ENCODE assay signal across 8 mouse cellular contexts in genomic region chr10:111473511-111474371, GRCm38 (mm10). TPM values are rescaled to one million over a fixed set of nuclear protein-coding genes. Genes with fewer than 3 reads are reported as not detected.
DNase-seq lines count a peak whose midpoint lies in the region; ATAC-seq and TF ChIP-seq lines count a peak whose summit lies in the region.

No protein-coding gene starts in this region.

- peak overlapping the region; percentile 66 to 96 (median 92) for H3K4me3 ChIP-seq in CH12.LX (replicated peaks in 1 of 3; ENCODE audit: low read depth in 2 of 3, low read length in 2 of 3, poor library complexity in 1 of 3)
- H3K4me3 ChIP-seq in embryonic facial prominence, embryonic 13.5 days: peak overlapping the region; percentile 97
- H3K4me3 ChIP-seq in heart, embryonic 12.5 days: peak overlapping the region; percentile 97
- peak overlapping the region; percentile 97 for H3K4me3 ChIP-seq in kidney, postnatal 0 days (replicated peaks; ENCODE audit: low read depth, low read length)
- peak overlapping the region; percentile 76 for H3K4me3 ChIP-seq in lung, adult 2 months (replicated peaks; ENCODE audit: extremely low read depth, low read depth, low read length)
- peak overlapping the region; percentile 99 for H3K4me3 ChIP-seq in olfactory bulb, adult 2 months (ENCODE audit: insufficient read depth, low read depth, low read length)

- TF ChIP-seq POLR2A in CH12.LX (IDR thresholded peaks at IDR 0.05; ENCODE audit: low read depth, low read length): 0 out of 2 replicates have a peak, but pooled peaks have one; percentile 30
- no peak for TF ChIP-seq POLR2A in lung, adult 2 months (IDR thresholded peaks at IDR 0.05; ENCODE audit: borderline replicate concordance, extremely low read depth, low read depth, low read length)
- no peak for TF ChIP-seq POLR2A in olfactory bulb, adult 2 months (IDR thresholded peaks at IDR 0.05; ENCODE audit: insufficient read depth, low read depth, low read length)

- under 1% methylated on average over 49 of the region's 58 CpGs for WGBS in embryonic facial prominence, embryonic 13.5 days
- WGBS in heart, embryonic 12.5 days: under 1% methylated on average over 55 of the region's 58 CpGs
- WGBS in kidney, postnatal 0 days: under 1% methylated on average over 47 of the region's 58 CpGs
- WGBS in lung, adult 2 months: under 1% methylated on average over 57 of the region's 58 CpGs
- WGBS in olfactory bulb, adult 2 months: under 1% methylated on average over 57 of the region's 58 CpGs

- H3K9me3 ChIP-seq in CH12.LX (replicated peaks; ENCODE audit: low read length): no peaks in the 10 kb centered on the region
- H3K9me3 ChIP-seq in embryonic facial prominence, embryonic 13.5 days: no peaks in the 10 kb centered on the region
- H3K9me3 ChIP-seq in heart, embryonic 12.5 days (replicated peaks): no peaks in the 10 kb centered on the region
- H3K9me3 ChIP-seq in kidney, postnatal 0 days (replicated peaks; ENCODE audit: low read length): no peaks in the 10 kb centered on the region

- peaks cover 8 to 62% of the 10 kb centered on the region in 2 experiments for H3K4me1 ChIP-seq in CH12.LX (ENCODE audit: control insufficient read depth in 1 of 2, insufficient read depth in 2 of 2)
- peaks cover 3% of the 10 kb centered on the region for H3K4me1 ChIP-seq in embryonic facial prominence, embryonic 13.5 days
- H3K4me1 ChIP-seq in heart, embryonic 12.5 days (replicated peaks): peaks cover 21% of the 10 kb centered on the region
- no peaks in the 10 kb centered on the region for H3K4me1 ChIP-seq in kidney, postnatal 0 days (replicated peaks; ENCODE audit: insufficient read depth, low read length)
- peaks cover 6% of the 10 kb centered on the region for H3K4me1 ChIP-seq in lung, adult 2 months (ENCODE audit: control insufficient read depth, insufficient read depth, low read length)
- H3K4me1 ChIP-seq in olfactory bulb, adult 2 months (ENCODE audit: control insufficient read depth, insufficient read depth, low read length): 0 out of 2 replicates have a peak, but pooled peaks cover 3% of the 10 kb centered on the region

- H3K27me3 ChIP-seq in CH12.LX (replicated peaks): no peaks in the 10 kb centered on the region
- H3K27me3 ChIP-seq in embryonic facial prominence, embryonic 13.5 days: no peaks in the 10 kb centered on the region
- no peaks in the 10 kb centered on the region for H3K27me3 ChIP-seq in heart, embryonic 12.5 days (replicated peaks)
- no peaks in the 10 kb centered on the region for H3K27me3 ChIP-seq in kidney, postnatal 0 days (ENCODE audit: insufficient read depth, low read length)

- peak; percentile 60 for ATAC-seq in embryonic facial prominence, embryonic 13.5 days (ENCODE audit: insufficient number of reproducible peaks, insufficient read depth, low FRiP score, low TSS enrichment, low read depth)
- peak; percentile 77 for ATAC-seq in heart, embryonic 12.5 days (ENCODE audit: insufficient number of reproducible peaks, low FRiP score)
- ATAC-seq in kidney, postnatal 0 days (replicated peaks; ENCODE audit: low FRiP score, low read depth): peak; percentile 80

- H3K9ac ChIP-seq in CH12.LX (ENCODE audit: insufficient read depth, low read depth): peak overlapping the region; percentile 87
- peak overlapping the region; percentile 97 for H3K9ac ChIP-seq in embryonic facial prominence, embryonic 13.5 days
- H3K9ac ChIP-seq in heart, embryonic 12.5 days: peak overlapping the region; percentile 99
- peak overlapping the region; percentile 92 for H3K9ac ChIP-seq in kidney, postnatal 0 days (ENCODE audit: low read depth, low read length)

- TF ChIP-seq CTCF in CH12.LX (conservative IDR thresholded peaks at IDR 0.05 in 1 of 2, IDR thresholded peaks at IDR 0.05 in 1 of 2; ENCODE audit: low read depth in 2 of 2, low read length in 2 of 2): no peak; a peak in 1 of 4 replicates
- no peak for TF ChIP-seq CTCF in kidney, postnatal 0 days (IDR thresholded peaks at IDR 0.05; ENCODE audit: low read depth)
- no peak for TF ChIP-seq CTCF in lung, adult 2 months (IDR thresholded peaks at IDR 0.05; ENCODE audit: insufficient read depth, low read length)
- no peak for TF ChIP-seq CTCF in olfactory bulb, adult 2 months (IDR thresholded peaks at IDR 0.05; ENCODE audit: insufficient read depth, low read depth, low read length)

- in situ Hi-C loops in CH12.LX (cut with MboI; ENCODE audit: low pct_ligation_motif_present, low pct_unique_long_range_greater_than_20kb, low sequenced_read_pairs): no loop called here

- TF ChIP-seq RAD21 in CH12.LX (IDR thresholded peaks at IDR 0.05; ENCODE audit: low read depth, low read length): no peak

- H3K79me2 ChIP-seq in CH12.LX (replicated peaks; ENCODE audit: control insufficient read depth, extremely low read depth, insufficient read depth, poor library complexity, severe bottlenecking): peaks cover 55% of the 10 kb centered on the region

- H3K27ac ChIP-seq in CH12.LX (ENCODE audit: insufficient read depth, low read depth): peak overlapping the region; percentile 57
- peak overlapping the region; percentile 96 for H3K27ac ChIP-seq in embryonic facial prominence, embryonic 13.5 days
- peak overlapping the region; percentile 90 for H3K27ac ChIP-seq in heart, embryonic 12.5 days (ENCODE audit: poor library complexity, severe bottlenecking)
- peak overlapping the region; percentile 90 for H3K27ac ChIP-seq in kidney, postnatal 0 days
- H3K27ac ChIP-seq in olfactory bulb, adult 2 months (ENCODE audit: insufficient read depth, low read depth, low read length): peak overlapping the region; percentile 89

- peaks cover 0 to 17% of the 10 kb centered on the region in 2 experiments for H3K36me3 ChIP-seq in CH12.LX (replicated peaks in 1 of 2; ENCODE audit: control insufficient read depth in 1 of 2, insufficient read depth in 1 of 2, low read length in 1 of 2)
- no peaks in the 10 kb centered on the region for H3K36me3 ChIP-seq in embryonic facial prominence, embryonic 13.5 days
- H3K36me3 ChIP-seq in heart, embryonic 12.5 days: peaks cover 6% of the 10 kb centered on the region
- no peaks in the 10 kb centered on the region for H3K36me3 ChIP-seq in kidney, postnatal 0 days (ENCODE audit: insufficient read depth, low read length)

- TF ChIP-seq EP300 in CH12.LX (IDR thresholded peaks at IDR 0.05; ENCODE audit: low read length): peak; percentile 17; the same call in 1 of the 2 replicates

- DNase-seq in CH12.LX (ENCODE audit: extremely low read depth): peak; percentile 44
- peak; percentile 38 to 58 for DNase-seq in adrenal gland, postnatal 36 days
- DNase-seq in kidney, postnatal 0 days (ENCODE audit: low spot score): peak; percentile 77
- peak; percentile 18 for DNase-seq in lung, adult 2 months
- peak; percentile 49 to 54 for DNase-seq in thymus, postnatal 10 days (ENCODE audit: low spot score in 2 of 2)

- dilution Hi-C loops in CH12.LX (cut with MboI; ENCODE audit: extremely low pct_ligation_motif_present, extremely low pct_unique_long_range_greater_than_20kb, low sequenced_read_pairs): no loop called here

- peak overlapping the region; percentile 88 for H3K4me2 ChIP-seq in CH12.LX (ENCODE audit: insufficient read depth, low read depth, poor library complexity, severe bottlenecking)
- peak overlapping the region; percentile 65 for H3K4me2 ChIP-seq in embryonic facial prominence, embryonic 13.5 days
- H3K4me2 ChIP-seq in heart, embryonic 12.5 days: peak overlapping the region; percentile 72
- H3K4me2 ChIP-seq in kidney, postnatal 0 days (ENCODE audit: low read length): peak overlapping the region; percentile 80

TF ChIP-seq in CH12.LX, 34 proteins besides CTCF, POLR2A, EP300 and RAD21 (continues in another document):
- no peak for TF ChIP-seq MAFK (IDR thresholded peaks at IDR 0.05; ENCODE audit: insufficient replicate concordance, low read length)
- TF ChIP-seq JUN (IDR thresholded peaks at IDR 0.05; ENCODE audit: insufficient read depth, low read depth, low read length): no peak
- no peak for TF ChIP-seq TBP (conservative IDR thresholded peaks at IDR 0.05; ENCODE audit: low read depth, low read length)
- TF ChIP-seq ZMIZ1 (IDR thresholded peaks at IDR 0.05; ENCODE audit: low read depth, low read length): peak; percentile 53; the same call in 1 of the 2 replicates
- no peak for TF ChIP-seq NRF1 (IDR thresholded peaks at IDR 0.05; ENCODE audit: low read depth, low read length)
- TF ChIP-seq ETS1 (conservative IDR thresholded peaks at IDR 0.05; ENCODE audit: low read depth, low read length): no peak
- peak; percentile 61 for TF ChIP-seq SIN3A (IDR thresholded peaks at IDR 0.05; ENCODE audit: low read length)
- TF ChIP-seq SMC3 (IDR thresholded peaks at IDR 0.05; ENCODE audit: low read depth, low read length): no peak
- TF ChIP-seq JUND (conservative IDR thresholded peaks at IDR 0.05; ENCODE audit: low read depth, low read length): no peak
- no peak for TF ChIP-seq E2F4 (IDR thresholded peaks at IDR 0.05; ENCODE audit: insufficient replicate concordance, low read depth, low read length)
- no peak for TF ChIP-seq NELFE (IDR thresholded peaks at IDR 0.05; ENCODE audit: low read depth, low read length)
- TF ChIP-seq UBTF (IDR thresholded peaks at IDR 0.05; ENCODE audit: low read depth, low read length): 0 out of 2 replicates have a peak, but pooled peaks have one; percentile 54

RNA-seq across cellular contexts. Expression of gene Nap1l1, which starts 0.7 kb away (rescaled TPM):
- 196 and 231 TPM in 2 replicates for total RNA-seq in CH12.LX (2012; rRNA removed)
- 360 and 392 TPM in 2 replicates for total RNA-seq in CH12.LX (2014; rRNA removed)
- polyA plus RNA-seq in CH12.LX (2012; ENCODE audit: insufficient read length, low read depth): 1,279 and 1,342 TPM in 2 replicates
- total RNA-seq in adrenal gland, postnatal 36 days (2021): 100 to 1,000 TPM; 140 to 149 TPM
- 285 and 293 TPM in 2 replicates for polyA plus RNA-seq in embryonic facial prominence, embryonic 13.5 days (2015; fragmentation: Nextera tagmentation; extraction: Ambion mirVana)
- polyA plus RNA-seq in heart, embryonic 12.5 days (2016; fragmentation: Nextera tagmentation; extraction: Ambion mirVana): 166 and 167 TPM in 2 replicates
- polyA plus RNA-seq in kidney, postnatal 0 days (2015; fragmentation: Nextera tagmentation; extraction: Ambion mirVana): 171 and 174 TPM in 2 replicates
- polyA plus RNA-seq in lung, adult 2 months (2012; rRNA removed): 10.8 and 20.7 TPM in 2 replicates
- not detected in 2 replicates for polyA plus RNA-seq in olfactory bulb, adult 2 months (2012; ENCODE audit: insufficient read depth, insufficient read length, low replicate concordance, missing spikeins)

RNA-seq across cellular contexts. Expression of gene Phlda1, which starts 32.3 kb away (rescaled TPM):
- total RNA-seq in CH12.LX (2012; rRNA removed): 1.9 and 2.5 TPM in 2 replicates
- total RNA-seq in CH12.LX (2014; rRNA removed): 0.99 and 2.1 TPM in 2 replicates
- polyA plus RNA-seq in CH12.LX (2012; ENCODE audit: insufficient read length, low read depth): 7.0 and 11.6 TPM in 2 replicates
- total RNA-seq in adrenal gland, postnatal 36 days (2021): 100 to 1,000 TPM; 120 to 126 TPM
- 32.0 and 36.6 TPM in 2 replicates for polyA plus RNA-seq in embryonic facial prominence, embryonic 13.5 days (2015; fragmentation: Nextera tagmentation; extraction: Ambion mirVana)
- 19.8 and 24.6 TPM in 2 replicates for polyA plus RNA-seq in heart, embryonic 12.5 days (2016; fragmentation: Nextera tagmentation; extraction: Ambion mirVana)
- 25.3 and 29.5 TPM in 2 replicates for polyA plus RNA-seq in kidney, postnatal 0 days (2015; fragmentation: Nextera tagmentation; extraction: Ambion mirVana)
- 32.7 and 54.1 TPM in 2 replicates for polyA plus RNA-seq in lung, adult 2 months (2012; rRNA removed)
- polyA plus RNA-seq in olfactory bulb, adult 2 months (2012; ENCODE audit: insufficient read depth, insufficient read length, low replicate concordance, missing spikeins): not detected in 2 replicates

Comparison
In these comparisons a context has a peak if more than half of its experiments do, and no peak if none do; other contexts are left out.
1. Peak in every context shown above with its lines: DNase-seq, ATAC-seq, H3K4me3 ChIP-seq and H3K27ac ChIP-seq.
2. DNase-seq: peak in every context shown above with its lines; median percentile 77 in kidney, postnatal 0 days; 52 in thymus, postnatal 10 days; 48 in adrenal gland, postnatal 36 days; 44 in CH12.LX; 18 in lung, adult 2 months.